Mouse (Mus musculus): Measurements from ENCODE around the gene Cdh23. TPM values are rescaled to one million over a fixed set of nuclear protein-coding genes. Genes with fewer than 3 reads are reported as not detected.
A peak's percentile ranks its signal among the peaks of the same experiment; 100 is the strongest.

The Cdh23 gene
- polyA plus RNA-seq, 1 experiment from 2014 or later = 0.25 TPM

DNA sequence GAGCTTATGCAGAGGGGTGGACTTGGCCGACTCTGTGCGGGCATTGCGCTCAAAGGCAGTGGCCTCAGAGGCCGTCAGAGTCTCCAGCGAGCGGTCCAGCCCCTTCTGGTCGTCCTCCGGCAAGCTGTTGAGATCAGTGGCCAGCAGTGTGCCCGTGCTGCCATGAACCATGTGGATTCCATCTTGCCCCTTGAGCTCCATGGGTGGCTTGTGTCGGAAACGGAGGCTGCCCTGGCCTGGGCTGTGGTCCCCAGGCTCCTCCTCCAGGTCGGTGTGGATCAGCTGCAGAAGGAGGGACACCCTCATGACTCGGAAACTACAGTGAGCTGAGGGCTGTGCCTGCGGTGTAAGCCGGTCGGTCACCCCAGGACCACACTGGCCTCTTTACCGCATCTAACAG lies 392.9 kb downstream of the Cdh23 start:
- ATAC-seq (replicated peaks; ENCODE audit: low FRiP score, low read depth) = no peak
- 79% methylated on average over 17 of the region's 17 CpGs for WGBS
- Histone ChIP-seq H3K4me2 (ENCODE audit: low read length) (no peak overlapping the region), H3K9ac (ENCODE audit: low read depth, low read length) (no peak overlapping the region), H3K27ac (no peak overlapping the region), H3K36me3 (ENCODE audit: insufficient read depth, low read length) (peaks cover 42% of the 10 kb centered on the region), H3K9me3 (replicated peaks; ENCODE audit: low read length) (no peaks in the 10 kb centered on the region), H3K4me3 (replicated peaks; ENCODE audit: low read depth, low read length) (no peak overlapping the region), H3K4me1 (replicated peaks; ENCODE audit: insufficient read depth, low read length) (no peaks in the 10 kb centered on the region), H3K27me3 (ENCODE audit: insufficient read depth, low read length) (no peaks in the 10 kb centered on the region)
- DNase-seq (ENCODE audit: low spot score) = no peak
- TF ChIP-seq CTCF (IDR thresholded peaks at IDR 0.05; ENCODE audit: low read depth) = no peak

DNA sequence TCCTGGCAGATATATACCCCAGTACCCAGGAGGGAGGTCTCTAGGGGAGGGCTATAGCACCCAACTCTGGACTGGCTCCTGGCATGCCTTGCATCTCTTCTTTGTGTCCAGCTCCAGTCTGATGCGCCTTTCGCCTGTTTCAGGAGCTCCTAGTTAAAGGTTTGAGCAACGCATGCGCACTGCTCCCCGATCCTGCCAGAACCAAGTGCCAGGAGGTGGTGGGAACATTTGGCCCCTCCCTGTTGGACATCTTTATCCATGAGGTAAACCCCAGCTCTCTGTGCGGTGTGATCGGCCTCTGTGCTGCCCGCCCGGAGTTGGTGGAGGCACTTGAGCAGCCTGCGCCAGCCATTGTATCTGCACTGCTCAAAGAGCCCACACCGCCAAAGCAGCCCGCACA lies 396.7 kb downstream of the Cdh23 start:
- DNase-seq (ENCODE audit: low spot score) (no peak), ATAC-seq (replicated peaks; ENCODE audit: low FRiP score, low read depth) (no peak)
- H3K36me3 ChIP-seq (ENCODE audit: insufficient read depth, low read length) = peaks cover 60% of the 10 kb centered on the region
- no peak overlapping the region for H3K4me2 ChIP-seq (ENCODE audit: low read length)
- no peak for TF ChIP-seq CTCF (IDR thresholded peaks at IDR 0.05; ENCODE audit: low read depth)
- H3K4me1 ChIP-seq (replicated peaks; ENCODE audit: insufficient read depth, low read length) = no peaks in the 10 kb centered on the region
- no peaks in the 10 kb centered on the region for H3K9me3 ChIP-seq (replicated peaks; ENCODE audit: low read length)
- 98% methylated on average over 12 of the region's 12 CpGs for WGBS
- H3K27ac ChIP-seq = no peak overlapping the region
- no peaks in the 10 kb centered on the region for H3K27me3 ChIP-seq (ENCODE audit: insufficient read depth, low read length)
- no peak overlapping the region for H3K4me3 ChIP-seq (replicated peaks; ENCODE audit: low read depth, low read length)
- H3K9ac ChIP-seq (ENCODE audit: low read depth, low read length) = no peak overlapping the region

DNA sequence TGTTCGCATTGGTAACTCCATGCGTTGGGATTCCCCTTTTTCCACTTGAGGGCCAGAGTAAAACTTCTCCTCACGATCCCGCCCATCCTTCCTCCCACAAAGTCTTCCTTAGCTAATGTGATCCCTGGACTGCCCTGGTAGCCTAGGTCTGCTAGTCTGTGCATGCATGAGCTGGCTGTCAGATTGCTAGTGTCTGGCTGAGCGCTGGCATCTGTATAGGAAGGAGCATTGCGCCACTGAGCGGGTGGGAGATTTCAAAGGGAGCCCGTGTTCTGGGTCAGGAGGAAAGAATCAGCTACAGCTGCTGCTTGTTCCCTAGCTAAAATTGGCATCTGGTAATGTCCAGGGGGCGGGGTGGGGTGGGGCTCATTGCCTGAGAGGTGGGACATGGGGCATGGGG lies 400.3 kb downstream of the Cdh23 start:
- Histone ChIP-seq H3K9me3 (replicated peaks; ENCODE audit: low read length) (no peaks in the 10 kb centered on the region), H3K9ac (ENCODE audit: low read depth, low read length) (no peak overlapping the region), H3K4me2 (ENCODE audit: low read length) (no peak overlapping the region), H3K36me3 (ENCODE audit: insufficient read depth, low read length) (peaks cover 63% of the 10 kb centered on the region), H3K27ac (no peak overlapping the region; the same call in 1 of the 2 replicates), H3K4me1 (replicated peaks; ENCODE audit: insufficient read depth, low read length) (no peaks in the 10 kb centered on the region), H3K4me3 (replicated peaks; ENCODE audit: low read depth, low read length) (no peak overlapping the region), H3K27me3 (ENCODE audit: insufficient read depth, low read length) (no peaks in the 10 kb centered on the region)
- DNase-seq (ENCODE audit: low spot score) = no peak
- WGBS = 73% methylated on average over 9 of the region's 9 CpGs
- no peak for ATAC-seq (replicated peaks; ENCODE audit: low FRiP score, low read depth)
- TF ChIP-seq CTCF (IDR thresholded peaks at IDR 0.05; ENCODE audit: low read depth) = no peak

DNA sequence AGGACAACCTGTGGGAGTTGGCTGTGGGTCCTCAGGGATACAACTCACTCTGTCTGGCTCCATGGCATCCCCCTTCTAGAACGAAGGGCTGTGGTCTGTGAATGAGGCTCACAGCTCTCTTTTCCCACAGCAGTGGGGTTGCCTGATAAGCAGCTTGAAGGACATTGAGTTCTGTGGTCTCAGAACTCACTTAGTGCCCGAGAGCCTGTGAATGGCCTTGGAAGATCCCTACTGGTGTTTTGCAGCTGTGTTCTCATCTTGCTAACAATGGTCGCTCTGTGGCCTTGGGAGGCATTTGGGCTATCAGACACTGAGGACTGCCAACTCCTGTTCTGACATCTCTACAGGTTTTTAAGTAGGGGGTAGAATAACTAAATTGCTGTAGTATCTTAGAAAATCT lies 400.9 kb downstream of the Cdh23 start:
- Histone ChIP-seq H3K9ac (ENCODE audit: low read depth, low read length) (no peak overlapping the region), H3K4me2 (ENCODE audit: low read length) (no peak overlapping the region), H3K27ac (no peak overlapping the region), H3K27me3 (ENCODE audit: insufficient read depth, low read length) (no peaks in the 10 kb centered on the region), H3K4me1 (replicated peaks; ENCODE audit: insufficient read depth, low read length) (peaks cover 3% of the 10 kb centered on the region; the same call in 1 of the 2 replicates), H3K4me3 (replicated peaks; ENCODE audit: low read depth, low read length) (no peak overlapping the region), H3K36me3 (ENCODE audit: insufficient read depth, low read length) (peaks cover 57% of the 10 kb centered on the region), H3K9me3 (replicated peaks; ENCODE audit: low read length) (no peaks in the 10 kb centered on the region)
- DNase-seq (ENCODE audit: low spot score) (no peak), ATAC-seq (replicated peaks; ENCODE audit: low FRiP score, low read depth) (no peak)
- 92% methylated on average over 3 of the region's 3 CpGs for WGBS
- TF ChIP-seq CTCF (IDR thresholded peaks at IDR 0.05; ENCODE audit: low read depth) = no peak

DNA sequence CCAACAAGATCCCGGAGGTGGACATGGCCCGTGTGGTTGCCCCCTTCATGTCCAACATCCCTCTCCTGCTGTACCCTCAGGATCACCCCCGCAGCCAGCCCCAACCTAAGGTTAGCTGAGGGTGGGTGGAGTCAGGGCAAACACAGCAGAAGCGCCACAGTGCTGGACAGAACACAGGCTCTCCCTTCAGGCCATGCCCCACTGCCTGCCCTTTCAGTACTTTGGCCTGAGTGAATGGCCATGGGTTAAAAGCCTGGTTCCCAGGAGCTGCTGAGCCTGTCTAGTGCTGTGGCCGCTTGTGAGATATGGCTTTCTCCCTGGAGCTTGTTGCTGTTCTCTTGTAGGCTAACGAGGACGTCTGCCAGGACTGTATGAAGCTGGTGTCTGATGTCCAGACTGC lies 401.7 kb downstream of the Cdh23 start:
- Histone ChIP-seq H3K4me2 (ENCODE audit: low read length) (no peak overlapping the region), H3K4me1 (replicated peaks; ENCODE audit: insufficient read depth, low read length) (peaks cover 10% of the 10 kb centered on the region; the same call in 1 of the 2 replicates), H3K27me3 (ENCODE audit: insufficient read depth, low read length) (no peaks in the 10 kb centered on the region), H3K36me3 (ENCODE audit: insufficient read depth, low read length) (peaks cover 50% of the 10 kb centered on the region), H3K9ac (ENCODE audit: low read depth, low read length) (no peak overlapping the region), H3K4me3 (replicated peaks; ENCODE audit: low read depth, low read length) (no peak overlapping the region), H3K27ac (no peak overlapping the region), H3K9me3 (replicated peaks; ENCODE audit: low read length) (no peaks in the 10 kb centered on the region)
- WGBS = 81% methylated on average over 7 of the region's 7 CpGs
- ATAC-seq (replicated peaks; ENCODE audit: low FRiP score, low read depth) (0 out of 2 replicates have a peak, but pooled peaks have one; percentile 16), DNase-seq (ENCODE audit: low spot score) (no peak)
- no peak for TF ChIP-seq CTCF (IDR thresholded peaks at IDR 0.05; ENCODE audit: low read depth)

DNA sequence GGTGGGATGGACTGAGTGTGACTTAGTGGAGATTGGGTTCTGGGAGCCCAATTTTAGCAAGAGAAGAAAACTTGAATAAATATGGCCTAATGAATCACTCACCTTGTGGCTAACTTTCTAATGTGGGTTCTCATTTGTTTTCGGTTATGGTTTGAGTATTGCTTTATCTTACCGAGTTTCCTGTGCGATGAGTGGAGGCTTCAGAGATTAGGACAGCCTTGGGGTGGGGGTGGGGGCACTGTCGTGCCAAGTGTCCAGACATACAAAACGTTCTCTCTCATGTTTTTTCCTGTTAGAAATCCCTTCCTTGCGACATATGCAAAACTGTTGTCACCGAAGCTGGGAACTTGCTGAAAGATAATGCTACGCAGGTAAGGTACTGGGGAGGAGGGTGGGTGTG lies 404.1 kb downstream of the Cdh23 start:
- 84% methylated on average over 8 of the region's 8 CpGs for WGBS
- ATAC-seq (replicated peaks; ENCODE audit: low FRiP score, low read depth) = no peak

DNA sequence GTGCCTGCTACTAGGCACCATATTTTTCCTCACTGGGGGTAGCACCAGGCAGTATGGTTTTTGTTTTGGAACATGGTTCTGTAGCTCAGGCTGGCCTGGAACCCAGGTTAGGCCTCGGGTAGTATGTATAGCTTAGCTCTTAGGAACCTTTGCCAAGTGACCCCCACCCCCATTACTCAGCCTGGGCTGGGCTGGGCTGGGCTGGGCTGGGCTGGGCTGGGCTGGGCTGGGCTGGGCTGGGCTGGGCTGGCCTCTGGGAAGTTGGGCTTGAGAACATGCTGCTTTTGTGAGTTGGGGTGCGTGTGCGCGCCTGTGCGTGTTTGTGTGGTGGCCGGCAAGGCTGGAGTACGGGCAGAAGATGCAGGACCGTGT lies 405.6 kb downstream of the Cdh23 start:
- H3K36me3 ChIP-seq (ENCODE audit: insufficient read depth, low read length) = peaks cover 33% of the 10 kb centered on the region
- H3K4me3 ChIP-seq (replicated peaks; ENCODE audit: low read depth, low read length) = no peak overlapping the region
- H3K27me3 ChIP-seq (ENCODE audit: insufficient read depth, low read length) = no peaks in the 10 kb centered on the region
- WGBS = 68% methylated on average over 8 of the region's 8 CpGs
- no peak for DNase-seq (ENCODE audit: low spot score)
- H3K4me1 ChIP-seq (replicated peaks; ENCODE audit: insufficient read depth, low read length) = peaks cover 13% of the 10 kb centered on the region; the same call in 1 of the 2 replicates
- no peak for TF ChIP-seq CTCF (IDR thresholded peaks at IDR 0.05; ENCODE audit: low read depth)
- no peaks in the 10 kb centered on the region for H3K9me3 ChIP-seq (replicated peaks; ENCODE audit: low read length)
- ATAC-seq (replicated peaks; ENCODE audit: low FRiP score, low read depth) = no peak
- no peak overlapping the region for H3K9ac ChIP-seq (ENCODE audit: low read depth, low read length)
- H3K4me2 ChIP-seq (ENCODE audit: low read length) = no peak overlapping the region
- no peak overlapping the region for H3K27ac ChIP-seq

More for the DNA sequence above, 404.1 kb downstream of the Cdh23 start:
- no peak for DNase-seq (ENCODE audit: low spot score)
- Histone ChIP-seq H3K4me3 (replicated peaks; ENCODE audit: low read depth, low read length) (no peak overlapping the region), H3K36me3 (ENCODE audit: insufficient read depth, low read length) (peaks cover 40% of the 10 kb centered on the region), H3K9ac (ENCODE audit: low read depth, low read length) (no peak overlapping the region), H3K27ac (no peak overlapping the region), H3K9me3 (replicated peaks; ENCODE audit: low read length) (no peaks in the 10 kb centered on the region), H3K4me1 (replicated peaks; ENCODE audit: insufficient read depth, low read length) (peaks cover 13% of the 10 kb centered on the region; the same call in 1 of the 2 replicates), H3K4me2 (ENCODE audit: low read length) (no peak overlapping the region), H3K27me3 (ENCODE audit: insufficient read depth, low read length) (no peaks in the 10 kb centered on the region)
- no peak for TF ChIP-seq CTCF (IDR thresholded peaks at IDR 0.05; ENCODE audit: low read depth)

Data from kidney, postnatal 0 days (tissue).